Mouse (Mus musculus): ENCODE data around the gene Ptpn5.

GRCm38 (mm10) chr7:47085075-47085474, 48.4 kb downstream of the Ptpn5 start:
- TF ChIP-seq CTCF (IDR thresholded peaks at IDR 0.05; ENCODE audit: insufficient read depth, low read depth, low read length) (no peak), POLR2A (IDR thresholded peaks at IDR 0.05; ENCODE audit: insufficient read depth, low read depth, low read length) (no peak)

All from olfactory bulb, adult 2 months (tissue).